Mouse (Mus musculus): ENCODE data around the gene Zfp748.

Gene Zfp748

GRCm38 (mm10) chr13:67553730-67554129 lies at the start of gene Zfp748:
Gene Zfp748, minus strand, starts transcription at chr13:67553830.
- no peak for DNase-seq (ENCODE audit: low spot score in 2 of 2)

- DNase-seq (ENCODE audit: low spot score in 2 of 2) = no peak
Observed at GRCm38 (mm10) chr13:67572591-67573189, 19.1 kb upstream of the Zfp748 start.

GRCm38 (mm10) chr13:67552505-67553346 lies 904 bp downstream of the Zfp748 start:
- peak; percentile 91 to 93 for DNase-seq (ENCODE audit: low spot score in 2 of 2)

GRCm38 (mm10) chr13:67545941-67546340 lies 7.7 kb downstream of the Zfp748 start:
- no peak for DNase-seq (ENCODE audit: low spot score in 2 of 2)

- no peak for DNase-seq (ENCODE audit: low spot score in 2 of 2)
Observed at GRCm38 (mm10) chr13:67527049-67527730, 26.4 kb downstream of the Zfp748 start.

- DNase-seq (ENCODE audit: low spot score in 2 of 2) = peak; percentile 90 to 93
Observed at GRCm38 (mm10) chr13:67525753-67526410, 27.7 kb downstream of the Zfp748 start, which contains the start of the genes Gm26965 and Zfp87. Gene Gm26965, minus strand, starts transcription at chr13:67526151. Gene Zfp87, minus strand, starts transcription at chr13:67526177.

- no peak for DNase-seq (ENCODE audit: low spot score in 2 of 2)
Observed at GRCm38 (mm10) chr13:67500908-67501307, 52.7 kb downstream of the Zfp748 start.

GRCm38 (mm10) chr13:67500084-67500719 lies 53.4 kb downstream of the Zfp748 start, which contains the start of gene Zfp58:
Gene Zfp58, minus strand, starts transcription at chr13:67500555.
- DNase-seq (ENCODE audit: low spot score in 2 of 2) = peak; percentile 77 to 93

GRCm38 (mm10) chr13:67495631-67496030 lies 58.0 kb downstream of the Zfp748 start:
- DNase-seq (ENCODE audit: low spot score in 2 of 2) = no peak
